Mouse (Mus musculus): ENCODE measurements around the gene Arid1a.

The Arid1a gene

DNA sequence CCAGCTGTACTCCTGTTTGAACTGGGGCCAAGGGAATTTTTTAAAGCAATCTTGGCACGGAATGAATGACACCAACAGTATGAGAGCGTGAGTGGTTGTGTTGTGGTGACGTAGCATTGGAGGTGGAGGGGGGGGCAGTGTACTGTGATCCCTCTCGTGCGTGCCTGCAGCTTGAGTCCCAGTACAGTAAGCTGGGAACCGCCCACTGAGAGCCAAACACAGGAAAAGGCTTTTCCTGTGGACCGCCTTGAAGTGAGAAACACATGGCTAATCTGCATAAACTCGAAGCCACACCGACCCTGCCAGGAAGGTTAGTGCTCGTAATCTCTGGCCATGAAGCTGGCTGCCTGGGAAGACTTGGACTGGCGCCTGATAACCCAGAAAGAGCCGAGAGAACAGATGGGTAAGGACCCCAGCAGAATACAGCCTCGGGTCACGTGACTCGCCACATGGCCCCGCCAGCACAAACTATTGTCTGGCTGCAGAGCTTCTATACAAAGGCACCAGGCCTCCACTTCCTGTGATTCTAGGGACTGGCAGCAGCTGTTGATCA is 27.0 kb downstream of the Arid1a start:
- DNase-seq: peak; percentile 87 to 92

GRCm38 (mm10) chr4:133729007-133729406 is 27.6 kb downstream of the Arid1a start:
- no peak for DNase-seq

GRCm38 (mm10) chr4:133728256-133728655 is 28.3 kb downstream of the Arid1a start:
- DNase-seq: no peak

DNA sequence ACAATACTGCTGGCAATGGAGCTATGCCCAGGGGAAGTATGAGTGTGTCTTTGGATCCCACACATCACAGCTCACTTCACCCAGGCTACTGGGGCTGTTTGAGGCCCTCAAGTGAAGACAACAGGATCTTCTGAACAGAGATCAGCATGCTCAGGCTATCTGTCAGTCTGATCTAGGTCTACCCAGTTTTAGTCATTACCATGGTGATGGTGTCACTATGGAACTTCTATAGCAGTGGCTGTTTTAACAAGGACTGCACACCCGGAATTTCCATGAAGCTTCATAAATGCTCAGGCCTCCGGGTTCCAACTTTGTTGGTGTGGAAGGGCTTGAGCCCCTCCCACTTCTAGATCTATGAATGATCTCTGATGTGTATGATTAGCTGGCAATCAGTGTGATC is 30.9 kb downstream of the Arid1a start:
- no peak for DNase-seq

- no peak for DNase-seq
Observed at GRCm38 (mm10) chr4:133719791-133720190, 36.8 kb downstream of the Arid1a start.

GRCm38 (mm10) chr4:133712755-133713154 is 43.8 kb downstream of the Arid1a start:
- no peak for DNase-seq

DNA sequence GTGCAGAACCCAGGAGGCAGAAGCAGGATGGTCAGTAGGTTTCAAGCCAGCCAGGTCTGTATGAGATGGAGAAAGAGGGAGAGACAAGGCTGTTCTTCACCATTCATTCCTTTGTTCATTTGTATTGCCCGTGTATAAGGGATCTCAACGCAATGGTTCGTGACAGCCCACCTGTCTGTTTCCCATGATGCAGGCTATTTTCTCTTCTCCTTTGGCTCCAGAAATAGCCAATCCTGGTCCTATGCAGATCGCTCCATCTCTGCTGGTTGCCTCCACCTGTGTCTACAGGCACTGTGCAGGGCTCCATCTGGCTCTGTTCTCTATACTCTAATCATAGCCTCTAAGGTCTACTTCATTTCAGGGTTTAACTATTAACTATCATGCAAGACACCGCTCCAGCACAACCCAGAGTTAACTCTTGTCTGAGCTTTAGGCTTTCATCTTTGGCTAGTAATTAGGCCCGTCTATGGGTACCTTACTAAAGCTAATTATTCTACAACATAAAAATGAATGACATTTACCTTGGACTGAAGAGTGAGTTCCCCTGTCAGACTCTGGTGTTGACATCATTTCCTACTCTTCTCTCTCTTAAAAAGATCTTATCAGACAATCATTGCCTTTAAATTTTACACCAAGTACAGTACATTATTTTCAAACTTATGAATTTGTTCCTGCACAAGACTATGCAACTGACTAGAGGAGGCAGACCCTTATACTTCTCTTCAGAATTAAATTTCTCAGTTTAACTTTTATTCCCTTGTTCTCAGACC is 45.1 kb downstream of the Arid1a start:
- DNase-seq: no peak

DNA sequence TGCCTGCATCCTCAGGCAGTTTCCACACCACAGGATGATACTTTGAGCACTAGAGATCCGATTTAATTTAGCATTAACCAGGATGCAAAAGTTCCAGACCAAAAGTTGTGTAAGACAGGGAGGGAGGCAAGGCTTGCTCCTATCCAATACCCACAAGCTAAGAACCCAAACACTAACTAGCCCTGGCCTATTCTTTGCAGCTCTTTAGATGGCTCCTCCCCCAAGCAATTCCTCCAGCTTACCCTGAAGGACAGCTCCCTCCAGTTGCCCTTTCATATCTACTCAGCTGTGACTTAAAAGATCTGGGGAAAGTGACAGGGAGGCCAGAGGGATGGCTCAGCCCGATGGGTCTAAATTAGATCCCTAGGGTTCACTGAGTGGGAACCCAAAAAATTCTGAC is 47.2 kb downstream of the Arid1a start:
- no peak for DNase-seq

GRCm38 (mm10) chr4:133707464-133707863 is 49.1 kb downstream of the Arid1a start:
- DNase-seq: no peak

DNA sequence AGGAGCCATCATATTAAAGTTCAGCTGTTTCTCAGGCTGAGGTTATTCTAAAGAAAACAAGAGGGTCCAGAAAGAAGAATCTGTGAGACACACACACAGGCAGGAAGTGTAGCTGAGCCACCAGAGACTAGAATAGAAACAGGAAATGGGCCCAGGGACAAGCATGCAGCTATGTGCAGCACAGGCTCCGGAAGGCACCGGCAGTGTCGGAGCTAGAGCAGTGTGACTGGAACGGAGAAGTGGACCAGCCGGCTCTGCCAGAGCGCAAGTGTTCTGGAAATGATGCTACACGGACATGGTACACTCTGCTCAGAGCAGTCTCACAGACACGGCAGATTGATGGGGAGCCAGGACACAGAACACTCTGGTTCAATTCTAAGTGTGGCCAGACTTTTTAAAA is 49.6 kb downstream of the Arid1a start:
- DNase-seq: peak; percentile 73 to 83

GRCm38 (mm10) chr4:133705062-133705461 is 51.5 kb downstream of the Arid1a start:
- no peak for DNase-seq

- peak; percentile 35 to 47 for DNase-seq
Observed at GRCm38 (mm10) chr4:133700905-133701368, 55.6 kb downstream of the Arid1a start.

- DNase-seq: no peak
Observed at GRCm38 (mm10) chr4:133695363-133695762, 61.2 kb downstream of the Arid1a start.

- DNase-seq: peak; percentile 55 to 70
Observed at GRCm38 (mm10) chr4:133690252-133690651, 66.3 kb downstream of the Arid1a start.

DNA sequence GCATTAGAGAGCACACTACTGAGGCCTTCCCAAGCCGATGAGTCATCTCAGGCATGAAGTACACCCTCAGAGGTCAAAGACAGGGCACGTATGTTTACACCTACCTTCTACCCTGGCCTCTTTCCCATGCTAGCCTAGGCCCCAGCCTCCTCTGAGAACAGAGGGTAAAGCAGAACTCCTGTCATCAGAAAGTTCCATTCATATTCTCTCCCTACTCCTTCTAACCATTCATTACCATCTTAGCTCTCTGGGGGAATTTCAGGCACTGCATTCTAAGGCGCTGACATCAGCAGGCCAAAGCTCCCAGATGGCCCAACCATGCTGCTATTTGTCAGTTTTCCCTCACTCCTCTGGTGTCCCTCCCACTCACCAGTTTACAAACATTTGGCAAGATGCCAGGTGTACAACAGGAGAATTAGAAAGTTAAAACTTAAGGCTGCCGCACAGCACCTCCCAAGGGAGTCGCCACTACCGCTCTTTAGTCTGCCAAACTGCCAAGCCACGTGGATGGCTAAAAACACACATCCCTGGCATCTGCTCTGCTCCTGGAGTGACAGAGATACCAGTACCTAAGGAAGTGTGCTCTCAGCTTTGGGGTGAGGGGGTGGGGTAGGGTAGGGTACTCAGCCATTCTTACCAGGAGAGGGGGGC is 68.0 kb downstream of the Arid1a start:
- peak in 1 of 2 experiments; percentile 50 for DNase-seq

- no peak for DNase-seq
Observed at GRCm38 (mm10) chr4:133687126-133687525, 69.4 kb downstream of the Arid1a start.

DNA sequence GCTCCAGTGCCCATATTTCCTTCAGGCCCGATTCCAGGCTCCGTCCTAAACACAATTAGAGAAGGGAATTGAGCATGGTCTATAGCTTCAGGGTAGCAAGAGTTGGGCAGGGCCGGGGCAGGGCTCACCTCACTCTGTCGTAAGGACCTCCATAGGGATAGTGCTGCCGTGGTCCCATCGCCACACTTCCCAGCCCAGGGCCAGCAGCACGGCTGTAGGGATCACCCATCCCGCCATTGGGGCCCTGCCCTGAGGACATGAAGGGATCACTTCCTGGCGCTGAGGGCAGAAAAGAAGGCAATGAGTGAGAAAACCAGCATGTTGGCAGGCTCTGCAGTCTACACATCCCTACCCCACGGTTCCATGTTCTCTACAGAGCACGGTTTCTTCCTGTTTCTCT is 70.1 kb downstream of the Arid1a start:
- no peak for DNase-seq

GRCm38 (mm10) chr4:133680206-133680786 is 76.3 kb downstream of the Arid1a start:
- no peak for DNase-seq

- no peak for DNase-seq
Observed at GRCm38 (mm10) chr4:133679629-133680028, 76.9 kb downstream of the Arid1a start.

GRCm38 (mm10) chr4:133677266-133677665 is 79.3 kb downstream of the Arid1a start:
- DNase-seq: no peak

GRCm38 (mm10) chr4:133676189-133676588 is 80.4 kb downstream of the Arid1a start:
- no peak for DNase-seq

DNA sequence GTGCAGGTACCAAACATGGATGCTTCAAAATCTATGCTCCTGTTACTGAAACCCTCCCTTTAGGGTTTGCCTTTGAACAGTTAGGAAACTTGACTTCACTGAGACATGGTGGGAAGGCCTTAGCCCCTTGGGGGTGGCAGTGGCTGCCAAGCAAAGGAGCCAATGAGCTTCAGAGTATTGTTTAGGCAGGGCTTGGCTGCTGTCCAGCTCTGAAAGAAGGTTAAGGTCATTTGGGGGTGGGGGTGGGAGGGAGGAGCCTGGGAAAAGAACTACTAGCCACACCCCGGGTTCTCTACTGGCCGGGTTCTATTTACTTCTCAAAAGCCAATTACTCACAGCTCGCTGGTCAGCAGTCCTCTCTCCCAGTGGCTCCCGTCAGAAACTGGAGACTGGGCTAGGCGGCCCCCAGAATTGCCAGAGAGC is 81.0 kb downstream of the Arid1a start:
- DNase-seq: peak; percentile 78 to 84

GRCm38 (mm10) chr4:133674331-133674695 is 82.3 kb downstream of the Arid1a start:
- DNase-seq: no peak

Data from kidney, postnatal 4 days (tissue).